Mouse (Mus musculus): Measurements from ENCODE around the gene Pkp3. TPM values are rescaled to one million over a fixed set of nuclear protein-coding genes. Genes with fewer than 3 reads are reported as not detected.

The Pkp3 gene
- polyA plus RNA-seq, 1 experiment from 2014 or later, result 2.3 TPM

DNA sequence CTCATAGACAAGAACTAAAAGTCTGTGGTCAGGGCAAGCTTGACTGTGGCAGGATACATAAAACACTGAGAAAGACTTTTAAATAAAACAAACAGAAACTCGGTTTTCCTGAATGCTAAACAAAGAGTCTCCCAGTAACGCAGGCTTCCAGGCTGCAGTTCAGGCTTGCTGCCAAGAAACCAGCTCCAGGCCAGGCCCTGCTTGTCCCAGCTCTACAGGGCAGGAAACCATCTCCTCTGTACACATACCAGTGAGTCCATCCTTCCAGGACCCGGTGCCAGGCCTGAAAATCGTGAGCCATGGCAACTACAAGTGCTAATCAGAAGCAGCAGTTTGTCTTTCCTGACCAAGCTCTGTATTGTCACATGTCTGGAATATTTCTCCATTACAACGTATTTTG is 36.4 kb upstream of the Pkp3 start:
- no peak overlapping the region for H3K4me2 ChIP-seq (ENCODE audit: low read depth)
- DNase-seq (ENCODE audit: low spot score) (no peak), ATAC-seq (ENCODE audit: insufficient read depth, low FRiP score, low TSS enrichment) (no peak)
- no peak overlapping the region for H3K9ac ChIP-seq (ENCODE audit: low read length)
- no peaks in the 10 kb centered on the region for H3K36me3 ChIP-seq (ENCODE audit: control insufficient read depth, insufficient read depth, low read length)
- no peaks in the 10 kb centered on the region for H3K9me3 ChIP-seq (ENCODE audit: control insufficient read depth, low read length)
- no peaks in the 10 kb centered on the region for H3K27me3 ChIP-seq (ENCODE audit: control insufficient read depth, insufficient read depth, low read length)
- H3K27ac ChIP-seq (ENCODE audit: low read depth, low read length), result no peak overlapping the region
- WGBS, result 39% methylated on average over 5 of the region's 5 CpGs
- no peak overlapping the region for H3K4me3 ChIP-seq (ENCODE audit: low read depth, low read length)
- no peaks in the 10 kb centered on the region for H3K4me1 ChIP-seq (ENCODE audit: control insufficient read depth, insufficient read depth, low read length)

DNA sequence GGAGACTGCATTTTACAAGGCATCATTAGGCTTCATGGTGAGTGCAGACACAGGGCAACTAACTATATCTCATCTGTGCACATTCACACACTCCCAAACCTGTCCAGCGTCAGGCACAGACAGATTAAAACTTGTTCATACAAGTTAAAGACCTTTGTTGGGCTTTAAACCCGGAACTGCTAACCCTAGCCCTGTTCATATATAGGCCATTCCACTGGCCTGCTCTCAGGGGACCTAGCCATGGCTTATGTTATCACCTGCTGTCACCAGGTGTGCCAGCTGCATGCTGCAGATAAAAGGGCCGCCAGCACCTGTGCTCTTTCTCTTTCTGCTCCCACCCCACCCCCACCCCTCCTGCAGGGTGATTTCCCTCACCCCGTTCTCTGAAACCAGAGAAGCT is 35.5 kb upstream of the Pkp3 start:
- Histone ChIP-seq H3K4me2 (ENCODE audit: low read depth) (no peak overlapping the region), H3K4me1 (ENCODE audit: control insufficient read depth, insufficient read depth, low read length) (peaks cover 5% of the 10 kb centered on the region; the same call in 1 of the 2 replicates), H3K36me3 (ENCODE audit: control insufficient read depth, insufficient read depth, low read length) (no peaks in the 10 kb centered on the region), H3K27ac (ENCODE audit: low read depth, low read length) (no peak overlapping the region), H3K9ac (ENCODE audit: low read length) (no peak overlapping the region), H3K9me3 (ENCODE audit: control insufficient read depth, low read length) (no peaks in the 10 kb centered on the region), H3K27me3 (ENCODE audit: control insufficient read depth, insufficient read depth, low read length) (no peaks in the 10 kb centered on the region), H3K4me3 (ENCODE audit: low read depth, low read length) (no peak overlapping the region)
- DNase-seq (ENCODE audit: low spot score) (no peak), ATAC-seq (ENCODE audit: insufficient read depth, low FRiP score, low TSS enrichment) (no peak)
- 59% methylated on average over 4 of the region's 4 CpGs for WGBS

DNA sequence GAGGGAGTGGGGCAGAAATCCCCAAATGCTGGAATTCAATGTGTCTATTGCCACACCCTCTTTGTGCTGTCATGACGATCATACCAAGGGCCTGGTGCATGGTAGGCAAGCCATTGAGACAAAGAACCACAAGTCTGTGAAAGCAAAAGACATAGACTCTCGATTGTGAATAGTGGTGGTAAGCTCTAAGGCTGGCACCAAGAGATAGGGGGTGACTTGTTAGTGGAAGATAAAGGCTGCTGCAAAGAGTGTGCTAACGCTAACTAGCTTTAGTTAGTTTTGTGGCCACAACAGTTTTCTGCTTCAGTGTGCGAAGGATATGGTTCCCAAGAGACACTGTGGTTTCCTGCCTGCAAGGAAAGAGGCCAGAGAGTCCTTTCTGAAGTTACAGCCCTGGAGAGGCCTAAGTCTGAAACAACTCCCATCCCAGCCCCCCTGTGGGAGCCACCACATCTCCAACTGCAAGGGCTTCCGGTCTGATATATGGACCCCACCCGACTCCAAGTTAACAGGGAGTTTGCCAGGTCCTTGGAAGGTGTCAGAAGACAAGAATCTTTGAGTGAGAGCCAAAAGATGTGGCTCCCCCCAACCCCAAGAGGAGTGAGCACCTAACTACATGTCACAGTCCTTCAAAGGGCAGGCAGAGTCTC is 31.0 kb upstream of the Pkp3 start:
- Histone ChIP-seq H3K9ac (ENCODE audit: low read length) (no peak overlapping the region), H3K9me3 (ENCODE audit: control insufficient read depth, low read length) (no peaks in the 10 kb centered on the region), H3K4me1 (ENCODE audit: control insufficient read depth, insufficient read depth, low read length) (peaks cover 8% of the 10 kb centered on the region; the same call in 1 of the 2 replicates), H3K27ac (ENCODE audit: low read depth, low read length) (no peak overlapping the region), H3K4me2 (ENCODE audit: low read depth) (no peak overlapping the region), H3K36me3 (ENCODE audit: control insufficient read depth, insufficient read depth, low read length) (no peaks in the 10 kb centered on the region), H3K4me3 (ENCODE audit: low read depth, low read length) (no peak overlapping the region), H3K27me3 (ENCODE audit: control insufficient read depth, insufficient read depth, low read length) (no peaks in the 10 kb centered on the region)
- 0 out of 2 replicates have a peak, but pooled peaks have one; percentile 1 for ATAC-seq (ENCODE audit: insufficient read depth, low FRiP score, low TSS enrichment)
- WGBS, result 78% methylated on average over 6 of the region's 6 CpGs
- no peak for DNase-seq (ENCODE audit: low spot score)

DNA sequence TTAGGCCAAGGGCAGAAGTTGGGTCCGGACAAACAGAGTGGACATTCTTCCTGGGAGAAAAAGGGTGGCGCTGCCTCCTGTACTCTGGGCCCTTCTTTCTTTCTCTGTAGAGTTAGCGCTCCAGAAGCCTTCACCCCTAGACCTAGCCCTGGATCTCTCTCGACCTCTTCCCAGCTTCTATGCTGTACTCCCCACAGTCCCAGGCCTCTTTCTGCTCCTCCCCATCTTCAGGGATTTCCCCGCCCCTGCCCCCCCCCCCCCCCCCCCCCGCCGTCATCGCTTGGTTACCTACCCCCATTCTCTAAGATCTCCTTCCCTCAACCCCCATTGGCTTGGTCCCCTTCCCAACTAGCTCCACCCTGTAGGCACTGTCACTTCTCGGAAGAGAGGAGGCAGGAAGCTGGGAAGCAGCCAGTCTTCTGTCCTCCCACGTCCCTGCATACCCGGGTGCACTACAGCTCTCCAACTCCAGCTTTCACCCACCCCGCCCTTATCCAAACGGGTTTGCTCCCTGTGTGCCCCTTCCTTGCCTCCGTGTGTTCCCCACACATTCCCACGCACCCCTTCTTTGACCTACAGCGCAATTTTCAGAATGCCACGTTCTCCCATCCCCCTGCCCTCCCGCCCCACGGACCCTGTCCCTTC is 30.3 kb upstream of the Pkp3 start:
- Histone ChIP-seq H3K4me2 (ENCODE audit: low read depth) (peak overlapping the region; percentile 69), H3K9ac (ENCODE audit: low read length) (peak overlapping the region; percentile 35; the same call in 1 of the 2 replicates), H3K27me3 (ENCODE audit: control insufficient read depth, insufficient read depth, low read length) (no peaks in the 10 kb centered on the region), H3K4me3 (ENCODE audit: low read depth, low read length) (peak overlapping the region; percentile 26), H3K9me3 (ENCODE audit: control insufficient read depth, low read length) (no peaks in the 10 kb centered on the region), H3K4me1 (ENCODE audit: control insufficient read depth, insufficient read depth, low read length) (peaks cover 8% of the 10 kb centered on the region; the same call in 1 of the 2 replicates), H3K27ac (ENCODE audit: low read depth, low read length) (0 out of 2 replicates have a peak overlapping the region, but pooled peaks have one; percentile 34), H3K36me3 (ENCODE audit: control insufficient read depth, insufficient read depth, low read length) (no peaks in the 10 kb centered on the region)
- WGBS, result 5% methylated on average over 15 of the region's 19 CpGs
- peak; percentile 61 for ATAC-seq (ENCODE audit: insufficient read depth, low FRiP score, low TSS enrichment)
- peak; percentile 35 for DNase-seq (ENCODE audit: low spot score)

DNA sequence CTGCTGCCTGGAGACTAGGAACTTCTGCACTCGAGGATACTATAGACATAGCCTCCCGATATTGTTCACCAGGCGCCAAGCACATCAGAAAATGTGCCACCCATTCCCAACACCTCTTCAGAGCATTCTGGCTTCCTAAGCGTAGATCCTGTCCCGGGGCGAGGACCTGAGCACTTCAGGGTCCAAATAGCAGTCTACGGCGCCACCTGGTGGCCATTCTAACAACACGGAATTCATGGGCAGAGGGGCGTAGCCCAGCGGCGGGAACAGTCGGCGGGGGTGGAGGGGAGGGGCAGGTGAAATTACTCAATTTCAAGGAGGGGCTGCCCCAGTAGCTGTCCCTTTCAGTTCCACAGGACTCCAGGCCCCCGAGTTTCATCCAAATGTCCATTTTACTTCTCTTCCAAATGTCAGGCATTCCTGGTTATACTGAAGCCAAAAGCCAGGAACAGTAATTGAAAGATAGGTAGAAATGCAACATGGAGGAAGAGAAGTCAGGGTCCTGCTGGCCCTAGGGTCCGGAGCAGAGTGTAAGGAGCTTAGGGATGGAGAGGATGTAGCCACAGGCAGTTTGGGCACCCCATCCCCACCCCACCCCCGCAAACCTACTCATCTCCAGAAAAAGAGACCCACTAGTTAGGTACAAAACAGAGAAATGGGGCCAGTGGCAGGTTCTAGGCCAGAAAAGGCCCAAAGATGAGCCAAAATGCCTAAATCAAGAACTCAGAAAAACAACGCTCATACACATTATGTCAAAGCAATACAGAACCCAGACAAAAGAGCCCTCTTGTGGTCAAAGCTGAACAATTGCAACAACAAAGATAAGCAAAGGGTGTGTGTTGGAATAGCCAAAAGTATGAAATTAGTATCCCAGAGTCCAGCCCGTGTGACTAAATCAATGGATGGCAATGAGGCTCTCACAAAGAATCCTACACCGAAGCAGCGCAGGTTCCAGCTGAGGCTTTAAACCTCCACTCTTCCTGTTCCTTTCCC is 29.5 kb upstream of the Pkp3 start:
- H3K27ac ChIP-seq (ENCODE audit: low read depth, low read length), result 0 out of 2 replicates have a peak overlapping the region, but pooled peaks have one; percentile 34
- H3K4me1 ChIP-seq (ENCODE audit: control insufficient read depth, insufficient read depth, low read length), result peaks cover 8% of the 10 kb centered on the region; the same call in 1 of the 2 replicates
- DNase-seq (ENCODE audit: low spot score) (peak; percentile 92), ATAC-seq (ENCODE audit: insufficient read depth, low FRiP score, low TSS enrichment) (peak; percentile 89)
- no peaks in the 10 kb centered on the region for H3K9me3 ChIP-seq (ENCODE audit: control insufficient read depth, low read length)
- peak overlapping the region; percentile 69 for H3K4me2 ChIP-seq (ENCODE audit: low read depth)
- H3K4me3 ChIP-seq (ENCODE audit: low read depth, low read length), result peak overlapping the region; percentile 26
- no peaks in the 10 kb centered on the region for H3K36me3 ChIP-seq (ENCODE audit: control insufficient read depth, insufficient read depth, low read length)
- 11% methylated on average over 21 of the region's 21 CpGs for WGBS
- no peaks in the 10 kb centered on the region for H3K27me3 ChIP-seq (ENCODE audit: control insufficient read depth, insufficient read depth, low read length)
- peak overlapping the region; percentile 35; the same call in 1 of the 2 replicates for H3K9ac ChIP-seq (ENCODE audit: low read length)

DNA sequence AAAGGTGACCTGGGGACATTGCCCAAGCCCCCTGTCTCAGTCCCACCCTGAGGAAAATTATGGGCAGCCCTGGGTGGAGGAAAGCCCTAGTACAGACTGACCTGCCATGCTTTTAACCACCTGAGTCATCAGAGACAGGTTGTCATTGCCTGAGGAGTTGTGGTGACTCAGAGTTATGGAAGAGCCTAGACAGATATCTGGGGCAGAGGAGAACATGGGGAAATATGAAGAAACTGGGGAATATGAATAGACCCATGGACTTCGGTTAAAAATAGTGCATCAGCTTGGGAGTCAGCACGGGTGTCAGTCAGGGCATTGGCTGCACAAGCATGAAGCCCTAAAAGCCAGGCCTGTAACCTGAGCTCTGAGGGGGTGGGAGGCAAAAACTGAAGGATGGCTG is 28.7 kb upstream of the Pkp3 start:
- Histone ChIP-seq H3K27ac (ENCODE audit: low read depth, low read length) (no peak overlapping the region), H3K27me3 (ENCODE audit: control insufficient read depth, insufficient read depth, low read length) (no peaks in the 10 kb centered on the region), H3K4me2 (ENCODE audit: low read depth) (no peak overlapping the region), H3K9me3 (ENCODE audit: control insufficient read depth, low read length) (no peaks in the 10 kb centered on the region), H3K9ac (ENCODE audit: low read length) (no peak overlapping the region; the same call in 1 of the 2 replicates), H3K4me3 (ENCODE audit: low read depth, low read length) (no peak overlapping the region), H3K4me1 (ENCODE audit: control insufficient read depth, insufficient read depth, low read length) (peaks cover 8% of the 10 kb centered on the region; the same call in 1 of the 2 replicates), H3K36me3 (ENCODE audit: control insufficient read depth, insufficient read depth, low read length) (no peaks in the 10 kb centered on the region)
- DNase-seq (ENCODE audit: low spot score), result no peak
- no peak for ATAC-seq (ENCODE audit: insufficient read depth, low FRiP score, low TSS enrichment)
- WGBS, result 77% methylated on average over 2 of the region's 2 CpGs

DNA sequence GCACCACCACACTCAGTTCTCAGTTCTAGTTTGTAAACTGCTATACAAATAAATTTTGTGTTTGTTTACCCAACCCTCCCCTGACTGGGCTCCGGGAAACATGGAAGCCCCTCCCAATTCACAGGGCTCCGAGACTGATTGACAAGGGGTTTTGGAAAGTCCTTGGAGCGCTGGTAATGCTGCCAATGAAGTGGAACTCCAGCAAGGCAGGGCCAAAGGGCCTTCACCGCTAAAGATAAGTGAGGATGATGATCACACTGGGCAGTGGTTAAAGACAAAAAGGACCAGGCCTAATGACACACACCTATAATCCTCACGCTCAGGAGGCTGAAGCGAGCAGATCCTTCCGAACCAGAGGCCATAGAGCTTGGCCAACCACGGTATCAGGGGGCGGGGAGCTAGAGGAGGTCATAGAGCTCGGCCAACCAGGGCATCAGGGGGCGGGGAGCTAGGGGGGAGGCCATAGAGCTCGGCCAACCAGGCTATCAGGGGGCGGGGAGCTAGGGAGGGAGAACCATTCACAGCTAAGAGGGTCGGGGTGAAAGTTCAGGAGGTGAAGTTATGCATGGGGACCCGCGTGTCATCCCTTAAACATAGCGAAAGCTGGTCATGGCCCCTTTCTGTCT is 26.8 kb upstream of the Pkp3 start:
- ATAC-seq (ENCODE audit: insufficient read depth, low FRiP score, low TSS enrichment), result no peak
- Histone ChIP-seq H3K36me3 (ENCODE audit: control insufficient read depth, insufficient read depth, low read length) (no peaks in the 10 kb centered on the region), H3K4me2 (ENCODE audit: low read depth) (no peak overlapping the region), H3K4me1 (ENCODE audit: control insufficient read depth, insufficient read depth, low read length) (peaks cover 8% of the 10 kb centered on the region; the same call in 1 of the 2 replicates), H3K4me3 (ENCODE audit: low read depth, low read length) (no peak overlapping the region), H3K9ac (ENCODE audit: low read length) (no peak overlapping the region), H3K27me3 (ENCODE audit: control insufficient read depth, insufficient read depth, low read length) (no peaks in the 10 kb centered on the region), H3K9me3 (ENCODE audit: control insufficient read depth, low read length) (no peaks in the 10 kb centered on the region), H3K27ac (ENCODE audit: low read depth, low read length) (no peak overlapping the region)
- no peak for DNase-seq (ENCODE audit: low spot score)
- WGBS, result 64% methylated on average over 16 of the region's 17 CpGs

DNA sequence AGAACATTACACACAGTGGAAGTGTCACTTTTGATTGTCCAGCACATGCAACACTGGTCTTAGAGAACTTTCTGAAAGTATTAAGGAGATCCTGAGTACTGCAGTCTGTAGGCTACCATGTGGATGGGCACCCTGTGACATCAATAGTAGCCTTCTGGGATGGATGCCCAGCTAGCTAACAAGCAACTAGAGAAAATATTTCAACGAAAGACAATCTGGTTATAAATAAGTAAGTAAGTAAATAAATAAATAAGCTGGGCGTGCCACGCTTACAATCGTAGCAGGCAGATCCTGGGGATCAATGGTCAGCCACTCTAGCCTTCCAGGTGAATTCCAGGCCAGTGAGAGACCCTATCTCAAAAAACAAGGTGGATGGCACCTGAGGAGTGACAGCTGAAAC is 26.0 kb upstream of the Pkp3 start:
- Histone ChIP-seq H3K27me3 (ENCODE audit: control insufficient read depth, insufficient read depth, low read length) (no peaks in the 10 kb centered on the region), H3K9me3 (ENCODE audit: control insufficient read depth, low read length) (no peaks in the 10 kb centered on the region), H3K9ac (ENCODE audit: low read length) (no peak overlapping the region), H3K27ac (ENCODE audit: low read depth, low read length) (no peak overlapping the region), H3K4me1 (ENCODE audit: control insufficient read depth, insufficient read depth, low read length) (peaks cover 7% of the 10 kb centered on the region; the same call in 1 of the 2 replicates), H3K4me3 (ENCODE audit: low read depth, low read length) (no peak overlapping the region), H3K36me3 (ENCODE audit: control insufficient read depth, insufficient read depth, low read length) (no peaks in the 10 kb centered on the region), H3K4me2 (ENCODE audit: low read depth) (no peak overlapping the region)
- DNase-seq (ENCODE audit: low spot score) (no peak), ATAC-seq (ENCODE audit: insufficient read depth, low FRiP score, low TSS enrichment) (no peak)
- WGBS, result 93% methylated on average over 4 of the region's 4 CpGs

Measured in neural tube, embryonic 11.5 days (tissue).